Mouse (Mus musculus): ENCODE measurements around the gene Gm17387. TPM values are rescaled to one million over a fixed set of nuclear protein-coding genes. Genes with fewer than 3 reads are reported as not detected.

Gm17387 gene
- polyA plus RNA-seq, 1 experiment: not detected

DNA sequence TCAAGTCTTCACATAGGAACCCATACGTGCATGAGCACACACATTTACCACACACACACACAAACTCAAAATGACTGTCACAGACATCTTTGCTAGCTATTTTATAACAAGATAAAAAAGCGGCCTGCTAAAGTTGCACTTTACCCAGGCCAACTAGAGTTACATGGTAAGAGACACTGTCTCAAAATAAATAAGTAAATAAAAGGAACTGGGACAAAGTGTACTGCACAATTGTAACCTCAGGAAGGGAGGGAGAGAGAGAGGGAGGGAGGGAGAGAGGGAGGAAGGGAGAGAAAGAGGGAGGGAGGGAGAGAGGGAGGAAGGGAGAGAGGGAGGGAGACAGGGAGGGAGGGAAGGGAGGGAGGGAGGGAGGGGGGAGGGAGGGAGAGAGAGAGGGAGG lies 23.5 kb downstream of the Gm17387 start:
- 82% methylated on average over 2 of the region's 2 CpGs for WGBS
- H3K27ac ChIP-seq (ENCODE audit: insufficient read depth, low read depth, low read length): no peak overlapping the region
- H3K4me3 ChIP-seq (ENCODE audit: insufficient read depth, low read depth, low read length): no peak overlapping the region
- TF ChIP-seq POLR2A (IDR thresholded peaks at IDR 0.05; ENCODE audit: insufficient read depth, low read depth, low read length) (no peak), CTCF (IDR thresholded peaks at IDR 0.05; ENCODE audit: insufficient read depth, low read depth, low read length) (no peak)
- H3K4me1 ChIP-seq (ENCODE audit: control insufficient read depth, insufficient read depth, low read length): peaks cover 4% of the 10 kb centered on the region

GRCm38 (mm10) chr7:141055785-141056184 lies 26.9 kb downstream of the Gm17387 start:
- H3K4me1 ChIP-seq (ENCODE audit: control insufficient read depth, insufficient read depth, low read length): peaks cover 4% of the 10 kb centered on the region; the same call in 1 of the 2 replicates
- no peak overlapping the region for H3K4me3 ChIP-seq (ENCODE audit: insufficient read depth, low read depth, low read length)
- 91% methylated on average over 4 of the region's 4 CpGs for WGBS
- H3K27ac ChIP-seq (ENCODE audit: insufficient read depth, low read depth, low read length): no peak overlapping the region
- no peak for TF ChIP-seq POLR2A (IDR thresholded peaks at IDR 0.05; ENCODE audit: insufficient read depth, low read depth, low read length)

GRCm38 (mm10) chr7:141056976-141057375 lies 28.0 kb downstream of the Gm17387 start:
- Histone ChIP-seq H3K4me3 (ENCODE audit: insufficient read depth, low read depth, low read length) (no peak overlapping the region), H3K4me1 (ENCODE audit: control insufficient read depth, insufficient read depth, low read length) (peaks cover 11% of the 10 kb centered on the region), H3K27ac (ENCODE audit: insufficient read depth, low read depth, low read length) (no peak overlapping the region)
- 89% methylated on average over 6 of the region's 6 CpGs for WGBS
- TF ChIP-seq CTCF (IDR thresholded peaks at IDR 0.05; ENCODE audit: insufficient read depth, low read depth, low read length) (no peak), POLR2A (IDR thresholded peaks at IDR 0.05; ENCODE audit: insufficient read depth, low read depth, low read length) (no peak)

- Histone ChIP-seq H3K4me3 (ENCODE audit: insufficient read depth, low read depth, low read length) (no peak overlapping the region), H3K4me1 (ENCODE audit: control insufficient read depth, insufficient read depth, low read length) (peaks cover 16% of the 10 kb centered on the region), H3K27ac (ENCODE audit: insufficient read depth, low read depth, low read length) (no peak overlapping the region)
- WGBS: 95% methylated on average over 1 of the region's 1 CpGs
- TF ChIP-seq POLR2A (IDR thresholded peaks at IDR 0.05; ENCODE audit: insufficient read depth, low read depth, low read length): no peak
- TF ChIP-seq CTCF (IDR thresholded peaks at IDR 0.05; ENCODE audit: insufficient read depth, low read depth, low read length): no peak
Measured at GRCm38 (mm10) chr7:141057541-141057940, 28.6 kb downstream of the Gm17387 start.

GRCm38 (mm10) chr7:141058601-141059341 lies 29.8 kb downstream of the Gm17387 start:
- H3K4me3 ChIP-seq (ENCODE audit: insufficient read depth, low read depth, low read length): no peak overlapping the region
- no peak overlapping the region for H3K27ac ChIP-seq (ENCODE audit: insufficient read depth, low read depth, low read length)
- H3K4me1 ChIP-seq (ENCODE audit: control insufficient read depth, insufficient read depth, low read length): peaks cover 19% of the 10 kb centered on the region
- TF ChIP-seq POLR2A (IDR thresholded peaks at IDR 0.05; ENCODE audit: insufficient read depth, low read depth, low read length) (no peak), CTCF (IDR thresholded peaks at IDR 0.05; ENCODE audit: insufficient read depth, low read depth, low read length) (no peak)
- 92% methylated on average over 14 of the region's 14 CpGs for WGBS

DNA sequence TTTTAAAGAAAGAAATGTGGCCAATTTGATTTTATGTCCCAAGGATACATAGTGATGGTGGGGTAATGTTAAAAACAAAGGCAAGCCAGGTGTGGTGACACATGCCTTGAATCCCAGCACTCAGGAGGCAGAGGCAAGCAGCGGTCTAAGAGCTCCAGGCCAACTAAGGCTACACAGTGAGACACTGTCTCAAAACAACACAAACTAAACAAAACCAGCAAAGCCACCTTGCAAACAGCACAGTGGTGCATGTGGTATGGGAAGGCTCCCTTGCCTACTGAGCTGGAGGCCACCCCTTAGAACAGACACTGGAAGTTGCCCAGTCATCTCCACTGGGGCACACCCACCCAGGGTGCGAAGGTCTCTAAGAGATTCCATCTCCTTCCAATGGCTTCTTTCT lies 31.0 kb downstream of the Gm17387 start:
- Histone ChIP-seq H3K4me1 (ENCODE audit: control insufficient read depth, insufficient read depth, low read length) (peaks cover 19% of the 10 kb centered on the region), H3K4me3 (ENCODE audit: insufficient read depth, low read depth, low read length) (peak overlapping the region; percentile 90), H3K27ac (ENCODE audit: insufficient read depth, low read depth, low read length) (peak overlapping the region; percentile 57; the same call in 1 of the 2 replicates)
- TF ChIP-seq CTCF (IDR thresholded peaks at IDR 0.05; ENCODE audit: insufficient read depth, low read depth, low read length) (no peak), POLR2A (IDR thresholded peaks at IDR 0.05; ENCODE audit: insufficient read depth, low read depth, low read length) (no peak)
- 62% methylated on average over 2 of the region's 2 CpGs for WGBS

GRCm38 (mm10) chr7:141060426-141061242 lies 31.7 kb downstream of the Gm17387 start, which contains the start of gene B4galnt4:
B4galnt4 (plus strand) TSS chr7:141061104.
- TF ChIP-seq POLR2A (IDR thresholded peaks at IDR 0.05; ENCODE audit: insufficient read depth, low read depth, low read length) (peak; percentile 89), CTCF (IDR thresholded peaks at IDR 0.05; ENCODE audit: insufficient read depth, low read depth, low read length) (peak; percentile 12; the same call in 1 of the 2 replicates)
- Histone ChIP-seq H3K27ac (ENCODE audit: insufficient read depth, low read depth, low read length) (peak within 1 kb of the TSS; percentile 57), H3K4me3 (ENCODE audit: insufficient read depth, low read depth, low read length) (peak within 1 kb of the TSS; percentile 90), H3K4me1 (ENCODE audit: control insufficient read depth, insufficient read depth, low read length) (peaks cover 19% of the 10 kb centered on the region)
- WGBS: under 1% methylated on average over 72 of the region's 72 CpGs

- Histone ChIP-seq H3K27ac (ENCODE audit: insufficient read depth, low read depth, low read length) (no peak overlapping the region), H3K4me3 (ENCODE audit: insufficient read depth, low read depth, low read length) (peak overlapping the region; percentile 90), H3K4me1 (ENCODE audit: control insufficient read depth, insufficient read depth, low read length) (peaks cover 19% of the 10 kb centered on the region)
- TF ChIP-seq CTCF (IDR thresholded peaks at IDR 0.05; ENCODE audit: insufficient read depth, low read depth, low read length) (no peak), POLR2A (IDR thresholded peaks at IDR 0.05; ENCODE audit: insufficient read depth, low read depth, low read length) (no peak)
- WGBS: under 1% methylated on average over 37 of the region's 37 CpGs
Measured at GRCm38 (mm10) chr7:141061269-141061692, 32.4 kb downstream of the Gm17387 start.

- Histone ChIP-seq H3K27ac (ENCODE audit: insufficient read depth, low read depth, low read length) (no peak overlapping the region), H3K4me3 (ENCODE audit: insufficient read depth, low read depth, low read length) (no peak overlapping the region), H3K4me1 (ENCODE audit: control insufficient read depth, insufficient read depth, low read length) (peaks cover 22% of the 10 kb centered on the region)
- no peak for TF ChIP-seq CTCF (IDR thresholded peaks at IDR 0.05; ENCODE audit: insufficient read depth, low read depth, low read length)
- TF ChIP-seq POLR2A (IDR thresholded peaks at IDR 0.05; ENCODE audit: insufficient read depth, low read depth, low read length): no peak
- 86% methylated on average over 7 of the region's 7 CpGs for WGBS
Measured at GRCm38 (mm10) chr7:141062525-141062924, 33.6 kb downstream of the Gm17387 start.

All from olfactory bulb, adult 2 months (tissue).